In the genomic region with DNA sequence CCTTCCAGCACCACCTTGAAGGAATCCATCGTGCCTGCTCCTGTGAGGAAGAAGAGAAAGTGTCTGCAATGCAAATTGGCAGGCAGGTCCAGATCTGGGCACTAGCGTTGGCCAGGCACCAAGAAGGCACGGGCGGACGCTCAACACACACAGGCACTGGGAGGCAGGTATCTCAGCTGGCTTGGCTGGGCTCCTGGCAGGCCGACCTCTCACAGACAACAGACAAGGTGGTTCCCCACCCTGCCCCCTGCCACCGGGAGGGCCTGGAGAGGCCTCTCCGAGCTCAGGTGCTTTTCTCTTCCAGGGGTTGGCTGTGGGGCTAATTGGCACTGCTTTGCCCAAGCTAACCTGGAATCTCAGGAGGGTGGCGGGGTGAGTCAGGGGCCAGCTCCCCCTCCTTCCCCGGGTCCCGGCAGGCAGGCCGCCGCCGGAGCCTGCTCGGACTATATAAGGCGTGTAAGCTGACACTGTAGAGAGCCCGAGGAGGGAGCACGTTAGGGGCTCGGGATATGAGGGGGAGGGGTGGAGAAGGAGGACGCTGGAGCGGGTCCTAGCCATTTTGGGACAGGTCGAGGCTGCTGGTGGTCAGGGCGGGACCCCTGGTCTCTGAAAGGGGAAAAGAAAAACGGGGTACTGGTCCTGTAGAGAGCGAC, we compare ENCODE assay signal across 8 mouse cellular contexts. TPM values are rescaled to one million over a fixed set of nuclear protein-coding genes. Genes with fewer than 3 reads are reported as not detected.
DNase-seq lines count a peak whose midpoint lies in the region; ATAC-seq lines count a peak whose summit lies in the region.

No protein-coding gene starts in this region.

- H3K36me3 ChIP-seq in hindbrain, embryonic 14.5 days (replicated peaks; ENCODE audit: control insufficient read depth, insufficient read depth), result peaks cover 25% of the 10 kb centered on the region
- peaks cover 16% of the 10 kb centered on the region for H3K36me3 ChIP-seq in liver, embryonic 12.5 days
- H3K36me3 ChIP-seq in neural tube, embryonic 12.5 days, result peaks cover 17% of the 10 kb centered on the region

- peak; percentile 59 to 62 for DNase-seq in right cerebral cortex, postnatal 10 days (ENCODE audit: low spot score in 2 of 2)
- no peak for DNase-seq in right cerebral cortex, adult 2 months (ENCODE audit: low spot score in 2 of 2)
- peak; percentile 62 to 68 for DNase-seq in cerebellum, adult 18-20 months
- peak; percentile 76 for DNase-seq in forelimb bud, embryonic 11.5 days (ENCODE audit: low read depth, low spot score)
- DNase-seq in hindbrain, embryonic 14.5 days (ENCODE audit: low spot score), result no peak
- no peak for DNase-seq in layer of hippocampus, adult 18-20 months (ENCODE audit: low spot score in 2 of 2)

- H3K27me3 ChIP-seq in hindbrain, embryonic 14.5 days (ENCODE audit: control insufficient read depth, insufficient read depth, low read length), result no peaks in the 10 kb centered on the region
- peaks cover 18% of the 10 kb centered on the region for H3K27me3 ChIP-seq in liver, embryonic 12.5 days (replicated peaks)
- no peaks in the 10 kb centered on the region for H3K27me3 ChIP-seq in neural tube, embryonic 12.5 days (replicated peaks)

- peak overlapping the region; percentile 85 for H3K4me3 ChIP-seq in hindbrain, embryonic 14.5 days (replicated peaks; ENCODE audit: low read length)
- peak overlapping the region; percentile 80 for H3K4me3 ChIP-seq in liver, embryonic 12.5 days
- peak overlapping the region; percentile 86 for H3K4me3 ChIP-seq in neural tube, embryonic 12.5 days

- peak overlapping the region; percentile 86 for H3K27ac ChIP-seq in hindbrain, embryonic 14.5 days
- H3K27ac ChIP-seq in liver, embryonic 12.5 days, result peak overlapping the region; percentile 77
- no peak overlapping the region for H3K27ac ChIP-seq in neural tube, embryonic 12.5 days

- H3K4me2 ChIP-seq in hindbrain, embryonic 14.5 days (replicated peaks), result peak overlapping the region; percentile 78
- H3K4me2 ChIP-seq in liver, embryonic 12.5 days, result peak overlapping the region; percentile 99
- peak overlapping the region; percentile 84 for H3K4me2 ChIP-seq in neural tube, embryonic 12.5 days (replicated peaks)

- H3K9me3 ChIP-seq in hindbrain, embryonic 14.5 days (ENCODE audit: control insufficient read depth, low read length), result no peaks in the 10 kb centered on the region
- no peaks in the 10 kb centered on the region for H3K9me3 ChIP-seq in liver, embryonic 12.5 days (replicated peaks)
- H3K9me3 ChIP-seq in neural tube, embryonic 12.5 days, result no peaks in the 10 kb centered on the region

- H3K4me1 ChIP-seq in hindbrain, embryonic 14.5 days (replicated peaks; ENCODE audit: control insufficient read depth, insufficient read depth, low read length), result peaks cover 31% of the 10 kb centered on the region
- H3K4me1 ChIP-seq in liver, embryonic 12.5 days, result peaks cover 61% of the 10 kb centered on the region
- peaks cover 27% of the 10 kb centered on the region for H3K4me1 ChIP-seq in neural tube, embryonic 12.5 days

- peak overlapping the region; percentile 93 for H3K9ac ChIP-seq in hindbrain, embryonic 14.5 days
- H3K9ac ChIP-seq in liver, embryonic 12.5 days, result peak overlapping the region; percentile 80
- peak overlapping the region; percentile 87 for H3K9ac ChIP-seq in neural tube, embryonic 12.5 days

- ATAC-seq in hindbrain, embryonic 14.5 days (ENCODE audit: low FRiP score), result peak; percentile 32
- peak; percentile 30; the same call in 1 of the 2 replicates for ATAC-seq in liver, embryonic 12.5 days
- peak; percentile 63 for ATAC-seq in neural tube, embryonic 12.5 days (ENCODE audit: low FRiP score, low read depth)

- WGBS in hindbrain, embryonic 14.5 days, result 1% methylated on average over 25 of the region's 25 CpGs
- 6% methylated on average over 25 of the region's 25 CpGs for WGBS in liver, embryonic 12.5 days (ENCODE audit: insufficient replicate concordance)
- 3% methylated on average over 25 of the region's 25 CpGs for WGBS in neural tube, embryonic 12.5 days

RNA-seq across cellular contexts. Expression of a gene that starts 1.0 kb away (rescaled TPM):
- polyA plus RNA-seq in hindbrain, embryonic 14.5 days (2014; fragmentation: Nextera tagmentation; extraction: Ambion mirVana), result 139 and 141 TPM in 2 replicates
- polyA plus RNA-seq in liver, embryonic 12.5 days (2016; fragmentation: Nextera tagmentation; extraction: Ambion mirVana), result 44.3 and 45.2 TPM in 2 replicates
- polyA plus RNA-seq in neural tube, embryonic 12.5 days (2016; fragmentation: Nextera tagmentation; extraction: Ambion mirVana), result 158 and 166 TPM in 2 replicates
- total RNA-seq in layer of hippocampus, adult 18-20 months (2021), result 10 to 100 TPM; 93.2 to 99.5 TPM

RNA-seq across cellular contexts. Expression of a gene that starts 16.6 kb away (rescaled TPM):
- polyA plus RNA-seq in hindbrain, embryonic 14.5 days (2014; fragmentation: Nextera tagmentation; extraction: Ambion mirVana), result 3.8 and 5.7 TPM in 2 replicates
- polyA plus RNA-seq in liver, embryonic 12.5 days (2016; fragmentation: Nextera tagmentation; extraction: Ambion mirVana), result 3.4 and 4.4 TPM in 2 replicates
- 3.7 and 4.3 TPM in 2 replicates for polyA plus RNA-seq in neural tube, embryonic 12.5 days (2016; fragmentation: Nextera tagmentation; extraction: Ambion mirVana)
- 10 to 100 TPM; 14.5 to 16.4 TPM for total RNA-seq in layer of hippocampus, adult 18-20 months (2021)

RNA-seq across cellular contexts. Expression of a gene that starts 24.0 kb away (rescaled TPM):
- 49.5 and 51.1 TPM in 2 replicates for polyA plus RNA-seq in hindbrain, embryonic 14.5 days (2014; fragmentation: Nextera tagmentation; extraction: Ambion mirVana)
- 40.2 and 42.0 TPM in 2 replicates for polyA plus RNA-seq in liver, embryonic 12.5 days (2016; fragmentation: Nextera tagmentation; extraction: Ambion mirVana)
- 64.1 and 64.4 TPM in 2 replicates for polyA plus RNA-seq in neural tube, embryonic 12.5 days (2016; fragmentation: Nextera tagmentation; extraction: Ambion mirVana)
- total RNA-seq in layer of hippocampus, adult 18-20 months (2021), result 10 to 100 TPM; 56.0 to 56.2 TPM

RNA-seq across cellular contexts. Expression of a gene that starts 24.6 kb away (rescaled TPM):
- polyA plus RNA-seq in hindbrain, embryonic 14.5 days (2014; fragmentation: Nextera tagmentation; extraction: Ambion mirVana), result 406 and 416 TPM in 2 replicates
- 24.2 and 27.0 TPM in 2 replicates for polyA plus RNA-seq in liver, embryonic 12.5 days (2016; fragmentation: Nextera tagmentation; extraction: Ambion mirVana)
- polyA plus RNA-seq in neural tube, embryonic 12.5 days (2016; fragmentation: Nextera tagmentation; extraction: Ambion mirVana), result 575 and 596 TPM in 2 replicates
- total RNA-seq in layer of hippocampus, adult 18-20 months (2021), result 100 to 1,000 TPM; 359 to 362 TPM

RNA-seq across cellular contexts. Expression of a gene that starts 48.4 kb away (rescaled TPM):
- polyA plus RNA-seq in hindbrain, embryonic 14.5 days (2014; fragmentation: Nextera tagmentation; extraction: Ambion mirVana), result 6.3 and 8.9 TPM in 2 replicates
- polyA plus RNA-seq in liver, embryonic 12.5 days (2016; fragmentation: Nextera tagmentation; extraction: Ambion mirVana), result not detected in 2 replicates
- polyA plus RNA-seq in neural tube, embryonic 12.5 days (2016; fragmentation: Nextera tagmentation; extraction: Ambion mirVana), result 1.8 TPM in 2 replicates
- 10 to 100 TPM; 75.6 to 79.2 TPM for total RNA-seq in layer of hippocampus, adult 18-20 months (2021)

Comparison
In these comparisons a context has a peak if more than half of its experiments do, and no peak if none do; other contexts are left out.
1. DNase-seq: peak in right cerebral cortex, postnatal 10 days (2 of 2), cerebellum, adult 18-20 months (2 of 2) and forelimb bud, embryonic 11.5 days (single experiment); none in right cerebral cortex, adult 2 months (0 of 2), hindbrain, embryonic 14.5 days (single experiment) and layer of hippocampus, adult 18-20 months (0 of 2).
2. Peak in every context shown above with its lines, with median percentiles within 50 percentile points of each other: ATAC-seq, H3K4me2 ChIP-seq, H3K4me3 ChIP-seq and H3K9ac ChIP-seq.